Mouse (Mus musculus): Measurements from ENCODE around the gene Inpp4a.

Inpp4a gene

DNA sequence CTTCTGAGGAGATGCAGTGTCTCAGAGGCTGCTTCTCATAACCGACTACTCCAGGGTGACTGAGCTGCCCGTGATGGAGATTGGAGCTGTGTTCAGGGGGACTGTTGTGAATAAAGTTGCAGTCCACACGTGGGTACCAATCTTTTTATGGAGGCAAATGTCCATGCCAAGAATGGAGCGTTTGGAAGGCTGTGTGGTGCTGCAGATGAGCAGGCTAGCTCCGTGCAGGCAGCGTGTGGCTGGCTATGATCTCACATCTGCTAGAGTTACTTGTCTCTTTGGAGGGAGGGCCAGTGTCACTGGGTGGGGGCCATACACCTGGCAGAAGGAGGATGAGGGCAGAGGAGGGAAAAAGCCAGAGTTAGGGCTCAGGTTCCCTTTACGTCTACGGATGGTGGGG, 59.0 kb downstream of the Inpp4a start:
- DNase-seq, result no peak

DNA sequence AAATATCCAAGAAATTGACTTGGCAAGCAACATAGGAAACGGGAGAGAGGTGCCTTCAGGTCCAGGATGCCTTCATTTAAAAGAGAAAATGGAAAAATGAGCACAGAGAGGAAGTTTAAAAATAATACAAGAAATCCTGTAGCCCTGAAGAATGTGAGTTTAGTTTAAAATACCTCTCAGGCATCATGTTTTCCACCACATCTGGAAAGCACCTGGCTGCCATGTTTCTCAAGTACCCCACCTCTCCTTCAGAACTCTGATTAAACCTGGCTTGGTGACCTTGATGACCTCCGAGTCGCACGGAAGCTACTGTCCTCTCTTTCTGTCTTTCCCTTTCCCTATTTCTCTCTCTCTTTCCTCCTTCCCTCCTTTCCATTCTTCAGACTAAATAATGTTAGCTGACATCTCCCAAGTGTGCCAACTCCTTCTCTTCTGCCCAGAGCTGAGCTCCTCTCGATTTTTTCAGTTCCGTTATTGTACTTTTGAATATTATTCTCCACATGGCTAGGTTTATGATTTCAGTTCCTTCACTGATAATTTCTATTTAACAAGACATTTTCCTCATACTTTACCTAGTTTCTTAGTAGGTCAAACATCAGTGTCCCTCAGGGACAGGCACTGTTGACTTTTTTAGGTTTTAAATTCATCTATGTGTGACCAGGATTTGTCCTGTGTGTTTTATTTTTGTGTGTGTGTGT, 59.9 kb downstream of the Inpp4a start:
- no peak for DNase-seq

DNA sequence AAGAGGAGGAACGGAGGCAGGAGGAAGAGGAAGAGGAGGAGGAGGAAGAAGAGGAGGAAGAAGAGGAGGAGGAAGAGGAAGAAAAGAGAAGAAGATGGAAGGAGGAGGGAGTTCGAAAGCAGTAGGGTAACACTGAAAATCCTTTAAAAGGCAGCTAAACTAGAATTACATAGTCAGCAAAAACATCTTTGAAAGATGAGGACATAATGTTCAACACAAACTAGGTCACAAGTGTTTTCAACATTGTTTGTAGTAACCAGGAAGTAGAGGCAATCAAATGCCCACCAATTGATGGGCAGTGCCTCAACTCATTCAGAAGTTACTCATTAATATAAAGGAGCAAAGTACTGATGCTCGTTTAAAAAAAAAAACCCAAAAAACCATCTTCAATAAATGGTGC, 61.1 kb downstream of the Inpp4a start:
- DNase-seq, result no peak

DNA sequence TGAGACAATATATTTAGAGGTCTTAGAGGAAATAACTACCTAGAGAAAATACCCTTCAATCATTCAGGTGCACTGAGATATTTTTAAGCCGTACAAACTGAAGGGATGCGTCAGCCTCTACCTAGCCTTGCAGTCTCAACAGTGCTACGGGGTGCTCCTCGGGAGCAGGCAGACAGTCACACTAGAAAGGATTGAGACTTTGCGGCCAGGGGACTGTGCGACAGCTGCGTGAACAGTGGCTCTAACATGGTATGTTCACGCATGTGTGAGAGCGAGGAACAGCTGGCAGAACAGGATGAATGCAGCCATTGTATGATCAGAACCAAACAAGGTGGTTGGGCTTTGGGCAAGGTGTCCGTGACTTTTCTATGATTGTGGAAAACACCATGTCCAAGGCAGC, 63.1 kb downstream of the Inpp4a start:
- no peak for DNase-seq

DNA sequence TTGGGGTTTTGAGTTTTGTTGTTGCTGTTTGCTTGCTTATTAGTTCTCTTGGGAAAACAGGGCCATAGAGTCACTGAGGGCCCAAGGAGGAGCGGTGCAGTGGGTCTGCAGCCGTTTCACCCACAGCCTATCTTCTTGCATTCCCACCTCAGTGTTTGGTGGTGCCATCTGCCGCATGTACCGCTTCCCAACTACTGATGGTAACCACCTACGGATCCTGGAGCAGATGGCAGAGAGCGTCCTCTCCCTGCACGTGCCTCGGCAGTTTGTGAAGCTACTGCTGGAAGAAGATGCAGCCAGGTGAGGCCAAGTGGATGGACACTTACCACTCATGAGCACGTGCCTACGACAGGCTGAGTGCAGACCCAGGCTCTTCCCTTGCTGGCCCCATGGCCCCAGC, 68.5 kb downstream of the Inpp4a start:
- DNase-seq, result no peak

DNA sequence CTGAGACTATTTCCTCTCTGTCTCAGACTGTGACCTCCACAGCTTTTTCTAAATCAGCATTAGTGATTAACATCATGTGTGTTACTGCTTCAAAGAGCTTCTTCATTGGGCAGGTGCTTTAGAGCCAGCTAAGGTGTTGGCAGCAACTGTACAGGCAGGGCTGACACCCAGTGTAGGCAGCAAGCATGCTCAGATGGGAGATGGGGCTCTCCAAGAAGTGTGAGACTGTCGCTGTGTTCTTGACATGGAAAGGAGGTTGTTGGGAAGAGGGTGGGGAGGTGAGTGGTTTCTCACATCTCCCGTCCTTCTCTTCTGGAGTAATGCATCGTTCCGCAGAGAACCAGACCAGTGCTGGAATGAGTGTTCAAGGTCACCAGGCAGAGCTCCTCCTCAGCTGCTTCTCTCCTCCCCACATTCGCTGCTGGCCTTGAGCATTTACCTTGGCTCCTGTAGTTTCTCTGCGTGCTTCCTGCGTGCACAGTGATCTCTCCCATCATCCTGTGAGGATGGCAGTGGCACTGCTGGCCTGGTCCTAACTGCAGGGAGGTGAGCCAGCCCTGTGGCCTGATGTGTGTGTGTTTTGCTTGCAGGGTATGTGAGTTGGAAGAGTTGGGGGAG, 69.2 kb downstream of the Inpp4a start:
- DNase-seq, result no peak

DNA sequence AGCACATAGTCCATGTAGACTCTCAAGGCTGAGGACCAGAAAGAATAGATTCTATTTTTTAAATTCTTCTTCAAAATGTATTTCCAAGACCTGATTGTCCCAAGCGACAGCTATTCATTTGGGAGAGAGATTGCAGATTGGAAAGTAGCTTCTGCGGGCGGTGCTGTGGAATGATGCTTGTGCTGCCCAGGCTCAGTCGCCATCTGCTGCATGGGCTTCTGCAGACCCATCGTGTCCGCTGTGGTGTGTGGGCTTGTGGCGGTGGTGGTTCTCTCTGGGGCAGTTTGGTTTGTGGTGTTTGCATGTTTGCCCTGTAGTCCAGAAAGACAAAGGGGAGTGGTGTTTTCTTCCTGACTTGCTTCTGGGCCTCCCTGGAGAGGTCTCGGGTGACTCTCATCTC, 76.5 kb downstream of the Inpp4a start:
- DNase-seq, result no peak

DNA sequence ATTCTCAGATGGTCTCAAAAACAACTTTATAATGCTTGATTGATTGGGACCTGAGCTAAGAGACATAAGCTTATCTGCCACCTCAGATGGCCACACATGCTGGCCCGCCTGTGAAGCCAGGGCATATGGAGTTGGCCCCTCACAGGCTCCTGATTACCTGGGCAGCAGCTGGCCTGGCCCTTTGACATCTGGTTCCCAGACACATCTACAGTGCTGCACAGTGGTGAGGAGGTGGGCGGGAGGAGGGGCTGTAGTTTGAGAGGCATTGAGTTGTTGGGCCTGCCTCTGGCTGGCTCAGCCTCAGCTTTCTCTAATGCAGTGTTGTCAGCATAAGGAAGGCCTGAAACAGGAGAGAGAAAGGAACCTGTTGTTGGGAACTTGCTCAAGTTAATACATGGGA, 77.1 kb downstream of the Inpp4a start:
- DNase-seq, result no peak

DNA sequence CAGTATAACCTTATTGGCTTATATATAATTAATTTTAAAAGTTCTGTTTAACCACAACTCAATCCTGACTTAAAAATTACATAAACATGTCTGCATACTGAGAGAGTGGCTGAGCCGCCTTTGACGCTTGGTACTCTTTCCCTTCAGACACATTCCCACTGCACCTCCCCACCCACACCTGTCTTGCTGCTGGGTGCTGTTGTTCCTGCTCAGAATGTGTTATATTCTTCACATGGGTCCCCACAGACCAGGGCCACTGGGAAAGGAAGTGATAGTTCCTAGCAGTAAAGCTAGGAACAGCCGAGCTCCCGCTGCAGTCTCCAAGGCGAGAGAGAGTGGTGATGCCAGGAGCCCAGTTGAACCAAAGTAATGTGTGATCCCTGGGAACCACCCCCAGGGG, 78.4 kb downstream of the Inpp4a start:
- DNase-seq, result no peak

DNA sequence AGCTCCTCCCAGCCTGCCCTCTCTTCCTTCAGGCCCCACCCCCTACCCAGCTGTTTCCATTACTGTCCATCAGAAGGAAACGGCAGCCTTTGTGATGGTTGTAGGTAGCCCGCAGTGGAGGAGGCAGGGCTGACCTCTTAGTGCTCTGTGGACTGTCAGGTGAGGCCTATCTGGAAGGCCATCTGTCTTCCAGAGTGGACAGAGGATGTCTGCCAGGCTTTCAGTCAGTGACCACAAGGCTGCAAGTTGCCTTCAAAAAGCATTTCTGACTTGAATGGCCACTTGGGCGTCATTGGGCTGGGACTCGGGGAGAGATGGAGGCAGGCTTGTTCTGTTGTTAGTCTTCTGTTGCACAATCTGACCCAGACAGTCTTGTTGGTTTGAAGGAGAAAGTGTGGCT, 79.9 kb downstream of the Inpp4a start:
- no peak for DNase-seq

DNA sequence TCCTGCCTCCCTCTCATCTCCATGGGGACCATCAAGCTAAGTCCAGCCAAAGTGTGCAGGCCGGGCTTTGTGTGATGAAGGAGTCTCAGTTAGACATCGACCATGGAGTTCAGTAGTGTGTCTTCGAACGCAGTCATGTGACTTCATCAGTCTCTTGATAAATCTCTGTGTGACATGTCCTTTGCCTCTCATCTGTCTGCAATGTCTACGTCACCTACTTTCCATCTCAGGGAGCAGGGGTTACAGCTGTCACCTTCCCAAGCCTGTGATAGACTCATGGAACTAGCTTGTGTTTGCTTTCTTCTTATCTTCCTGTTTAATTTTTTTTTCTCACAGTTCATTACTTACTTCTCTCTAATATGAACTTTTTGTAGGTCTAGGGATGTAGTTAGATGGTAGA, 81.2 kb downstream of the Inpp4a start:
- no peak for DNase-seq

DNA sequence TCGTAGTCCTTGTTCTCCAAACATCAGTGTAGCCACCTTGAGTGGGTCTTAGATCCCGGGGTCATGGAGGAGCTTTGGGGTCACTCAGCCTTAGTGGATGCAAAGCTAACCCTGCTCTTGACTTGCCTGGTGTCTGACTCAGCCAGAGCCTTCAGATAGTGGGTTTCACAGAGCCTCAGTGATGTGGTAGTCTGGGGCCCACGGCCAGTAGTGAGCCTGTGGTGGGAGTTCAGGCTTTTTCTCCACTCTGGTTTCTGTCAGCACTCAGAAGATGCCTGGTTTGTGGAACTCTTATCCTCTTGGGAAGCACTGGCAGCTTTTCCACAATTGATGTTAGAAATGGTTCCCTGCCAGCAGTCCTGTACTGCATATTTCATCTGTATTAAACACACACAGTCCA, 84.6 kb downstream of the Inpp4a start:
- no peak for DNase-seq

DNA sequence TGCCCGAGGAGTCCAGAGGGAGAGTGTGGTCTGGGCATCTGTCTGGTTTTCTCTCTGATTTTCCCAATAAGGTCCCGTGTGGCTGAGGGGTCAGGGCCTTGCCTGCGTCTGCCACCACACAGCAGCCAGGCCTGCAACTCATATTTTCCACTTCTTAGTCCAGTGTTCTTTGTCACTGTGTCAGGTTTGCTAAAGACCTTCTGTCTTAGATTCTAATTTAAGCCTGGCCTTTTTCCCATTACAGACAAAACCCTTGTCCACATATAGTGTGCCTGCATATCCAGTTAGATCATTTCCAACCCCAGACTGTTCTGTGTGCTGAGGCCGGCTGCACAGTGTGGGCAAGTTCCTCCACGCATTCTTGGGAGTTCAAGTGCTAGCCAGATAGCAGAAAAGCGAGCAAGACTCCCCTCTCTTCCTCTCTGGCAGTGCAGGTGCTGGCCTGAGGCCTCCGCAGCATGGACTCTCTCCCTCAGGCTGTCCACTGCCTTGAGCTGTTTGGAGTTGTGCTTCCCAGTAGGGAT, 86.8 kb downstream of the Inpp4a start:
- DNase-seq, result no peak

DNA sequence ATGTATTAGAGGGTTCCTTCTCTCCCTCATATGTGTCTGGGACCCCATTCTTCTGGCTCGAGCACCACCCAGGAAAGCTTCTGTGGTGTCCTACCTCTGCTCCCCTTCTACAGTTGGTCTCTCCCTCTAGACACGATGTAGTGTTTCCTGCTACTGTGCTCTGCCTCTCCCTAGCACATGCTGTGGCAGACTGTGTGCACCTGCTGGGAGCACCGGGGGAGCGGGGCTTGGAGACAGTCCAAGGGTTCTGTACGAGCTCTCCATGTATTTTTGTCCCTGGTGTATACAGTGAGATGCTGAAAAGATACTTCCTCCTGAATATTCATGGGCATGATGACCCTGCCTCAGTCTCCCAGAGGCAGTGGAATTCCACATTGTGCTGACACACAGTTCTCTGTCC, 93.5 kb downstream of the Inpp4a start:
- DNase-seq, result no peak

DNA sequence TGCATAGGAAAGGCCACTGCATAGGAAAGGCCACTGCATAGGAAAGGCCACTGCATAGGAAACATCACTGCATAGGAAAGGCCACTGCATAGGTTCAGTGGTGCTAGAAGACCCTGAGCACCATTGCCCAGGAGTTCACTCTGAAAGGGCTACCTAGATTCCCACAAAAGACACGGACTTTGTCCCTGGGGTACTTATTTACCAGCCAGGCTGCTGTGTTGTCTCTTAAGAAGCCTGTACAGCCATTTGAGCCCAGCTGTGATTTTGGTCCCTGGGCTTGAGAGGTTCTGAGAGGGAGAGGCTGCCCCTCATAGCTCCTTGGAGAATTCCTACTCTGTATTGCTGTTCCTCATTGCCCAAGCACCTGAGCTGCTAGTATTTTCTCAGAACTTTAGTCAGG, 96.8 kb downstream of the Inpp4a start:
- DNase-seq, result no peak

DNA sequence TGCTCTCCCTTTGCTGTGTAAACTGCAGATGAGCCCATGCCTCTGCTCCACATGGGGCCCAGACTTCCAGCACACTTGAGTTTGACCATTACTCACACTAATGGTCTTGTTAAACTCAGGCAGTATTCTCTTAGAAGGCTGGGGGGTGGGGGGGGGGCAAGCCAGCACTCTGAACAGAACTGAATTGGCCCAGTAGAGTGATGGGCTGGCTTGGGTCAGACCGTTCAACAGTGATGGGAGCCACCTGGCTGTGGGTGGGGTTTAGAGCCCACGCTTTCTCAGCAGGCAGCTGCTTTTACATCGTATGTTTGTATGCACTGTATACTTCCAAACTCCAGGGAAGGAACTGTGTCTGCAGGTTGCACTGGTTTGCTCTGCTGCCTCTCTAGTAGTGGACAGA, 99.3 kb downstream of the Inpp4a start:
- DNase-seq, result no peak

DNA sequence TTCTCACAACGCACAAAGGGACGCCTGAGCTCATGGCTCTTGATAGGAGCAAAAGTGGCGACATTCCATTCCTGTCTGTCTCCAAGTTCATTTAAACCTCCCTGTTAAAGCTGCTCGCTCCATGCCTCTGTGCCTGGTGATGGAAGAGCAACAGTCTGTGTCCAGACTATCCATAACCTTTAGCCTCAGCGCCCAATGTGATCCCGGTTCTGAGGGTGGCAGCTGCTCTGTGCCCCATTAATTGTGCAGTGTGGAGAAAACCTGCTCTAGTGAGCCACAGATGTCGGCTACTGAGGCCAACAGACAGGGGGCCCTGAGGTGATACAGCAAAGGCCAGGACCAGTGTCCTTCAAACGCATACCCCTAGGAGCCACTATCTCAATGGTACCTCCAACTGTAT, 100.1 kb downstream of the Inpp4a start:
- no peak for DNase-seq

DNA sequence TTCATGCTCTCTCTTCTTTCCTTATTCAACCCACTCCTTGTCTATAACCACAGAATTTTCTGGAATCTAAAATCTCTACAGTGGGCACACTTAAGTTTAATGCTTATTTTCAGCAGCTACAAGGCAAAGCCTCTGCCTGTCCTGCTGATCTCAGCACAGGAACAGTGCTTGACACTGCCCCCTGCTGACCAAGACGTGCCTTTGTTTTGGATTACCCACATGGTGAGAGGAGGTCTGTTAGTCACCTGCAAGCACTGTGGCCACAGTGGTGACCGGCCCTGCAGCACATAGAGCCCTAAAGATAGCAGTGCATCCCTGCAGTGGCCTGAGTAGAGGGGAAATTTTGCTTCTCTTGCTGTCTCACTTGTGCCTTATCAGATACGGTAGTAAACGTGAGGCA, 102.0 kb downstream of the Inpp4a start:
- peak; percentile 72 for DNase-seq

DNA sequence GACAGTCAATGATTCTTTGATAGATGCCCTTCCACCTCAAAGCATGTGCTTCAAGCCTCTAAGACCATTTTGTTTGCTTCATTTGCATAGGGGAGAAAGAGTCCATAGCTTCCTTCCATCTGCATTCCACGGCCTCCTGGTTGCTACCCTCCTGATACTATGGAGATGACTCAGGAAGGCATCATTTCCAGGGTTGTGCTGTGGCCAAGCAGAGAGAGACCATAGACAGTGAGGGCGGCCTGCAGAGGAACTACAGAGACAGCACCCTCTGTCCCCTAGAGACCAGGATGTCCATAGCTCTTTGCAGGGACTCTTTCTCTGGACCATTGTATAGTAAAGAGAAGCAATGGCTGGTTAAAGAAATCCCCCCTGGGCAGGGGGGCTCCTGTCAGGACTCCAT, 105.5 kb downstream of the Inpp4a start:
- DNase-seq, result no peak

DNA sequence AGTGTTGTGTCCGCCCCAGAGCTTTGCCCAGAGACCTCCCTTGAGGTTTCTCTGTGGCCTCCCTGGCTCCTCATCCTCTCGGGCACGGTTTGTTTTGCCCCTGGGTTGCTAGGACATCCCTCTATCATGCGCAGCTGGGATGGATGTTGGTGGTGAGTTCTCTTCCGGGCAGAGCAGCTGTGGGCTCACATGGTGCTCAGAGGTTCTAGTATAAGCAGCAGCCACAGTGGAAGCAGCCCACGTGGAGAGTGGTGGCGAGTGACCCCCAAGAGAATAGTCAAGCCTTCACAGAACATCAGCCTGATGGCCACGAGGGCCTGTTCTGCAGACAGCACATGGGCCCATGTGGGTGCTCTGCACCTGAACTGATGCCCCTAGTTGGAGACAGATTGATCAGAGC, 107.6 kb downstream of the Inpp4a start:
- no peak for DNase-seq

DNA sequence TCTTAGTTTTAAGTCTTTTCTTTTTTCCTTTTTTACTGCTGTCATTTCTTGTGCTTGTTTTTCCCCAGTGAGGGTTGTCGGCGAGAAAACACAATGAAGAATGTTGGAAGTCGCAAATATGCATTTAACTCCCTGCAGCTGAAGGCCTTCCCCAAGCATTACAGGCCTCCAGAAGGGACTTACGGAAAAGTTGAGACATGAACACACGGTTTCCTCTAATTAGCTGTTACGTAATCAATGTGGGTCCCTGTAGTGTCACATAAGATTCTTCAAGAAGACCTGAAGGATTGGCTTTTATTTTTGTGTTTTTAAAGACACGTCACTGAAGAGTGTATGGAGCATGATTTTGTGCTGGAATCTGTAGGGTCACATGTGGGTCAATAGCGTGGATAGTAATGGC, 108.4 kb downstream of the Inpp4a start:
- DNase-seq, result no peak

DNA sequence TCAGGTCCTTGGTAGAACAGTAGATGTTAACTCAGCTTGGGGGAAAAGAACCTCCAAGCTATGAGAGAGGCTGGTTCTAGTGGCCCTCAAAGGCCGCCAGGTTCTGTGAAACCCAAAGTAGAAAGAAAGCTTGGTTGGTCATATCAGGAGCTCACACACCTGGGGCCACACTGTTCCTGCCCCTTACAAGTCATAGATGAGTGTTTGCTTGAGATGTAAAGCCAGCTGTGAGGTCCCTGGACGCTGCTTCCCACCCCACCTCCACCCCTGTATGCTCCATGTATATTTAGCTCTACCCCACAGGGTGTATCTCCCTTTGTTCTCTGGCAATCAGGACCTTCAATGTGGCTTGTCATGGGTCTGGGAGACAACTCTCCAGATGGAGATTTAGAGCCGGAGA, 109.0 kb downstream of the Inpp4a start:
- DNase-seq, result no peak

DNA sequence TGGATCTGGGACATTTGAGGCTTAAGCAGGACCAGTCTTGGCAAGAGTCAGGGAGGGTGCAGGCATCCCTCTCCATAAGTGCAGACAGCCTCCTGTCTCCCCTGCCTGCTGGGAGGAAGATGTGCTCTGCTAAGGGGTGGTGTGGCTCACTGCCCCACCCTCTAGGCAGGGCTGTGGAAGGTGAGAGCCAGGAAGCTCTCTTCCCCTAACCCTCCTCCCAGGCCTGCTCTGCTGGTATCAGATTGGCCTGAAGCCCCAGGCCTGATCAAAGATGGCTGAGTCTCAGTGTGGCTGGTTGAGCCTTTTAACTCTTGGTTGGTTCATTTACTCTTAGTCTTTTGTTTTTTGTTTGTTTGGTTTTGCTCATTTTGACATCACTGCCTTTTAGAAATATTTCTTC, 110.0 kb downstream of the Inpp4a start:
- DNase-seq, result no peak

DNA sequence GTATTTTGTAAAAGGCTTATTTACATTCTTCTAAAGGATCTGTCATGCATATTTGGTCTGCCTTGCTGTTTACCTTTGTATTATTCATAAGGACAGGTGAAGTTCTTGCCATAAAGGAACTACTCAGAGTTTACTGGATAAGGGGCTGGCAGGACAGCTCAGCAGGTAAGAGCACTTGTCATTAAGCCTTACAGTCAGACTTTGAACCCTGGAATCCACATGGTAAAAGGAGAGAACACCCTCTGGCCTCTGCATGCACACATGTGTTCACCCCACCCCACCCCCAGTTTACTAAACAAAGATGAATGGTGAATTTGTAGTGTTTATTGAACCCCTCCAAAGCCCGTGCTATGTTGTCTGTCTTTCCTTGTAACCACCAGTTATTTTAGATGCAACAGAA, 115.7 kb downstream of the Inpp4a start:
- no peak for DNase-seq

DNA sequence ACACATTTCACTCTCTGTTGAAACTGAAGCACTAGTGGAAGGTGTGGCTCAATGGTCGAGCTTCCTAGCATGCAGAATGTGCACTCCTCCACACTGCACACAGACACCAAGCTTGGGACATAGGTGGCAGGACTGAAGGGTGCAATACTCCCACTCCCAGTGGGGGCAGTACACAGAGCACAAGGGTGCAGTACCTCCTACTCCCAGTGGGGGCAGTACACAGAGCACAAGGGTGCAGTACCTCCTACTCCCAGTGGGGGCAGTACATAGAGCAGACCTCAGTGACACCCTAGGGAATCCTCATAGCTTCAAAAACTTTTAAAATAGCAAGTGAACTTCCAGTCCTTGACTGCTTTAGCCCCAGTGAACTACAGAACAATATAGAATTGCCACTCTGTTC, 119.8 kb downstream of the Inpp4a start:
- DNase-seq, result peak; percentile 69

Measured in thymus, postnatal 14 days (tissue).